Comparison of ENCODE assay signal across 15 mouse cellular contexts in the genomic region with DNA sequence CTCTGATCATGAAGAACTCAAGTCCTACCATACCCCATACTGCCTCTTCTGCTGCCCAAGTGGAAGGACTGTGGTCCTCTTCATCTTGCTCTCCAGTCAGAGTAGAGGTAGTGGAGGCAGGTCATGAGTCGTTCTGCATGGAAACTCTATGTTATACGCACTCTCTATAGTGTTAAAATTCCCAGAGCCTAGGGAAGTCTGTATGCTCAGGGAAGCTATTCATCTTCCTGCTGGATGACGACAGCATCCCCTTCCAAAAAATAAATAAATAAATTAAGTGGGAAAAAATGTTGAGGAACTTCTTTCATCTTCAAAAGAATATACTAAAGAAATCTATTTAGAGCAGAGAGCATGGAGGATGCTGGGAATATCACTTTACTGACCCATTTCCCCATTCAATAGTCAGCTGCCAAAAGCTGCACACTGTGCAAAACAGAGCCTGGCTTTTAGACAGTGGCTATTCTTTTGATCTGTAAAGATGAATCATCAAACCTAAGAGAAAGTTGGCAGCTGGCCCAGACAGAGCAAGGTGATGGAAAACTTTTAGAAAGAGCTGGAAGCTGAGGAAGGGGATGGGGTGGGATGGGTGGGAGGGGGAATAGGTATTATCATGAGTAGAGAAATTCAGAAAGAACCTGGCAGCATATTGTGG.
DNase-seq lines count a peak whose midpoint lies in the region; ATAC-seq and TF ChIP-seq lines count a peak whose summit lies in the region.
"Had no signal": no experiment of that assay in that cellular context is flagged by ENCODE, and none has a peak within 500 bp of the region (broad histone marks: within the 10 kb centered on the region; RNA-seq: fewer than 3 reads in every experiment).

No protein-coding gene starts in this region.

- H3K36me3 ChIP-seq in kidney, postnatal 0 days (ENCODE audit: insufficient read depth, low read length) = no peaks in the 10 kb centered on the region
- H3K36me3 ChIP-seq in midbrain, embryonic 14.5 days (ENCODE audit: control insufficient read depth, insufficient read depth, low read length) = peaks cover 7% of the 10 kb centered on the region; the same call in 1 of the 2 replicates
- peaks cover 30% of the 10 kb centered on the region for H3K36me3 ChIP-seq in midbrain, embryonic 13.5 days
- H3K36me3 ChIP-seq in midbrain, postnatal 0 days (ENCODE audit: insufficient read depth, low read length) = no peaks in the 10 kb centered on the region; the same call in 1 of the 2 replicates

- H3K4me1 ChIP-seq in kidney, postnatal 0 days (replicated peaks; ENCODE audit: insufficient read depth, low read length) = no peaks in the 10 kb centered on the region
- H3K4me1 ChIP-seq in midbrain, embryonic 14.5 days (ENCODE audit: control insufficient read depth, insufficient read depth, low read length) = peaks cover 12% of the 10 kb centered on the region
- H3K4me1 ChIP-seq in midbrain, embryonic 13.5 days (replicated peaks) = peaks cover 14% of the 10 kb centered on the region
- no peaks in the 10 kb centered on the region for H3K4me1 ChIP-seq in midbrain, postnatal 0 days (ENCODE audit: insufficient read depth, low read length)
- H3K4me1 ChIP-seq: heart, embryonic 12.5 days; megakaryocyte, embryonic 14.5 days had no signal

- H3K9ac ChIP-seq in kidney, postnatal 0 days (ENCODE audit: low read depth, low read length) = no peak overlapping the region
- H3K9ac ChIP-seq in midbrain, embryonic 14.5 days (replicated peaks; ENCODE audit: low read length) = no peak overlapping the region
- no peak overlapping the region for H3K9ac ChIP-seq in midbrain, embryonic 13.5 days (replicated peaks)
- H3K9ac ChIP-seq in midbrain, postnatal 0 days (replicated peaks; ENCODE audit: low read length, poor library complexity, severe bottlenecking) = no peak overlapping the region
- H3K9ac ChIP-seq: heart, embryonic 12.5 days; hindbrain, embryonic 14.5 days; neural tube, embryonic 13.5 days had no signal

- no peak for TF ChIP-seq CTCF in kidney, postnatal 0 days (IDR thresholded peaks at IDR 0.05; ENCODE audit: low read depth)
- no peak for TF ChIP-seq CTCF in midbrain, postnatal 0 days (IDR thresholded peaks at IDR 0.05)

- H3K4me2 ChIP-seq in kidney, postnatal 0 days (ENCODE audit: low read length) = no peak overlapping the region
- H3K4me2 ChIP-seq in midbrain, embryonic 14.5 days (ENCODE audit: low read length) = no peak overlapping the region
- H3K4me2 ChIP-seq in midbrain, embryonic 13.5 days (replicated peaks) = no peak overlapping the region
- no peak overlapping the region for H3K4me2 ChIP-seq in midbrain, postnatal 0 days (ENCODE audit: low read depth, low read length, poor library complexity, severe bottlenecking)
- H3K4me2 ChIP-seq: heart, embryonic 12.5 days; hindbrain, embryonic 14.5 days; neural tube, embryonic 13.5 days had no signal

- WGBS in kidney, postnatal 0 days = 62% methylated on average over 3 of the region's 3 CpGs
- WGBS in midbrain, embryonic 14.5 days = 75% methylated on average over 3 of the region's 3 CpGs
- 82% methylated on average over 3 of the region's 3 CpGs for WGBS in midbrain, embryonic 13.5 days
- WGBS in midbrain, postnatal 0 days = 65% methylated on average over 3 of the region's 3 CpGs

- peak; percentile 32 for DNase-seq in kidney, postnatal 0 days (ENCODE audit: low spot score)
- DNase-seq in kidney, adult 18-20 months = no peak
- DNase-seq in midbrain, embryonic 14.5 days = peak; percentile 31
- peak; percentile 72 for DNase-seq in adrenal gland, postnatal 14 days
- peak; percentile 50 for DNase-seq in midbrain, postnatal 0 days (ENCODE audit: low spot score)
- no peak for DNase-seq in thymus, postnatal 36 days
- DNase-seq: cerebellum, adult 11 months; gastrocnemius, adult 2 months; thymus, postnatal 25 days had no signal

- no peak for ATAC-seq in kidney, postnatal 0 days (replicated peaks; ENCODE audit: low FRiP score, low read depth)
- no peak for ATAC-seq in midbrain, embryonic 14.5 days (ENCODE audit: low FRiP score, low TSS enrichment)
- no peak for ATAC-seq in midbrain, embryonic 13.5 days
- ATAC-seq in midbrain, postnatal 0 days (ENCODE audit: low FRiP score) = no peak

- H3K9me3 ChIP-seq in kidney, postnatal 0 days (replicated peaks; ENCODE audit: low read length) = no peaks in the 10 kb centered on the region
- no peaks in the 10 kb centered on the region for H3K9me3 ChIP-seq in midbrain, embryonic 14.5 days (ENCODE audit: control insufficient read depth, low read length)
- H3K9me3 ChIP-seq in midbrain, embryonic 13.5 days = peaks cover 11% of the 10 kb centered on the region
- H3K9me3 ChIP-seq in midbrain, postnatal 0 days (ENCODE audit: low read length) = no peaks in the 10 kb centered on the region

- H3K27me3 ChIP-seq in kidney, postnatal 0 days (ENCODE audit: insufficient read depth, low read length) = no peaks in the 10 kb centered on the region
- H3K27me3 ChIP-seq in midbrain, embryonic 14.5 days (ENCODE audit: control insufficient read depth, insufficient read depth, low read length) = no peaks in the 10 kb centered on the region
- H3K27me3 ChIP-seq in midbrain, embryonic 13.5 days = no peaks in the 10 kb centered on the region
- no peaks in the 10 kb centered on the region for H3K27me3 ChIP-seq in midbrain, postnatal 0 days (ENCODE audit: insufficient read depth, low read length)
- H3K27me3 ChIP-seq: heart, embryonic 12.5 days; megakaryocyte, embryonic 14.5 days; neural tube, embryonic 13.5 days had no signal

- H3K4me3 ChIP-seq in kidney, postnatal 0 days (replicated peaks; ENCODE audit: low read depth, low read length) = no peak overlapping the region
- H3K4me3 ChIP-seq in midbrain, embryonic 14.5 days (replicated peaks; ENCODE audit: low read depth, low read length) = no peak overlapping the region
- H3K4me3 ChIP-seq in midbrain, embryonic 13.5 days (replicated peaks) = no peak overlapping the region
- no peak overlapping the region for H3K4me3 ChIP-seq in midbrain, postnatal 0 days (ENCODE audit: low read depth, low read length)
- H3K4me3 ChIP-seq: forebrain, embryonic 10.5 days; gastrocnemius, adult 2 months; heart, embryonic 12.5 days; megakaryocyte, embryonic 14.5 days; neural tube, embryonic 13.5 days had no signal

- H3K27ac ChIP-seq in kidney, postnatal 0 days = no peak overlapping the region
- H3K27ac ChIP-seq in midbrain, embryonic 14.5 days (replicated peaks; ENCODE audit: low read depth, low read length) = no peak overlapping the region
- H3K27ac ChIP-seq in midbrain, embryonic 13.5 days = no peak overlapping the region
- no peak overlapping the region for H3K27ac ChIP-seq in midbrain, postnatal 0 days (ENCODE audit: low read depth, low read length)
- H3K27ac ChIP-seq: forebrain, embryonic 10.5 days; gastrocnemius, adult 2 months; hindbrain, embryonic 14.5 days; neural tube, embryonic 13.5 days had no signal

Comparison
In these comparisons a context has a peak if more than half of its experiments do, and no peak if none do; other contexts are left out.
1. DNase-seq: peak in kidney, postnatal 0 days (single experiment), midbrain, embryonic 14.5 days (single experiment), adrenal gland, postnatal 14 days (single experiment) and midbrain, postnatal 0 days (single experiment); none in kidney, adult 18-20 months (single experiment) and thymus, postnatal 36 days (0 of 2).